ENCODE assay signal across 8 mouse cellular contexts in genomic region chr5:135251079-135251454, GRCm38 (mm10). TPM values are rescaled to one million over a fixed set of nuclear protein-coding genes. Genes with fewer than 3 reads are reported as not detected.
DNase-seq lines count a peak whose midpoint lies in the region; ATAC-seq lines count a peak whose summit lies in the region.

Fzd9 (minus strand) TSS chr5:135251230.

- H3K9me3 ChIP-seq in forebrain, embryonic 14.5 days (replicated peaks; ENCODE audit: control insufficient read depth, low read length): no peaks in the 10 kb centered on the region
- H3K9me3 ChIP-seq in liver, embryonic 13.5 days (replicated peaks): 0 out of 2 replicates have a peak, but pooled peaks cover 1% of the 10 kb centered on the region
- H3K9me3 ChIP-seq in stomach, embryonic 14.5 days (ENCODE audit: control insufficient read depth, low read depth, low read length): no peaks in the 10 kb centered on the region

- WGBS in forebrain, embryonic 14.5 days: under 1% methylated on average over 46 of the region's 51 CpGs
- under 1% methylated on average over 40 of the region's 51 CpGs for WGBS in liver, embryonic 13.5 days (ENCODE audit: insufficient replicate concordance)
- under 1% methylated on average over 50 of the region's 51 CpGs for WGBS in stomach, embryonic 14.5 days

- peak; percentile 56 for DNase-seq in c-Kit-positive CD71-negative TER-119-negative erythroid progenitor cells, embryonic 14.5 days (ENCODE audit: low read depth)
- peak; percentile 94 for DNase-seq in forebrain, embryonic 14.5 days (ENCODE audit: low spot score)
- DNase-seq in heart, postnatal 10 days: peak; percentile 88 to 90
- peak; percentile 76 to 93 for DNase-seq in kidney, postnatal 36 days
- DNase-seq in liver, embryonic 13.5 days: peak; percentile 75
- DNase-seq in neural tube, embryonic 10.5 days (ENCODE audit: extremely low spot score, low spot score): peak; percentile 90

- peak within 1 kb of the TSS; percentile 61 for H3K4me3 ChIP-seq in forebrain, embryonic 14.5 days (ENCODE audit: low read depth, low read length)
- H3K4me3 ChIP-seq in liver, embryonic 13.5 days (replicated peaks): peak within 1 kb of the TSS; percentile 63
- peak within 1 kb of the TSS; percentile 55 for H3K4me3 ChIP-seq in stomach, embryonic 14.5 days (ENCODE audit: low read depth, low read length)

- peaks cover 17% of the 10 kb centered on the region for H3K36me3 ChIP-seq in forebrain, embryonic 14.5 days (ENCODE audit: control insufficient read depth, insufficient read depth, low read length)
- peaks cover 14% of the 10 kb centered on the region for H3K36me3 ChIP-seq in liver, embryonic 13.5 days
- peaks cover 5% of the 10 kb centered on the region; the same call in 1 of the 2 replicates for H3K36me3 ChIP-seq in stomach, embryonic 14.5 days (ENCODE audit: control insufficient read depth, insufficient read depth, low read length)

- peak; percentile 63 for ATAC-seq in CD4-positive, CD25-positive, alpha-beta regulatory T cell, adult 4 months
- ATAC-seq in forebrain, embryonic 14.5 days: peak; percentile 79
- ATAC-seq in liver, embryonic 13.5 days (ENCODE audit: low read depth): peak; percentile 85
- peak; percentile 88 for ATAC-seq in stomach, embryonic 14.5 days (ENCODE audit: insufficient number of reproducible peaks, insufficient read depth, low FRiP score, low read depth)

- peak within 1 kb of the TSS; percentile 74 for H3K9ac ChIP-seq in forebrain, embryonic 14.5 days (ENCODE audit: low read length)
- H3K9ac ChIP-seq in liver, embryonic 13.5 days: peak within 1 kb of the TSS; percentile 57
- H3K9ac ChIP-seq in stomach, embryonic 14.5 days (replicated peaks; ENCODE audit: low read depth, low read length): 0 out of 2 replicates have a peak within 1 kb of the TSS, but pooled peaks have one; percentile 2

- H3K4me1 ChIP-seq in forebrain, embryonic 14.5 days (ENCODE audit: control insufficient read depth, insufficient read depth, low read length): peaks cover 14% of the 10 kb centered on the region
- H3K4me1 ChIP-seq in liver, embryonic 13.5 days (replicated peaks): peaks cover 18% of the 10 kb centered on the region
- H3K4me1 ChIP-seq in stomach, embryonic 14.5 days (ENCODE audit: control insufficient read depth, insufficient read depth, low read length): peaks cover 12% of the 10 kb centered on the region; the same call in 1 of the 2 replicates

- peak within 1 kb of the TSS; percentile 97 for H3K4me2 ChIP-seq in forebrain, embryonic 14.5 days (ENCODE audit: low read length)
- peak within 1 kb of the TSS; percentile 92 for H3K4me2 ChIP-seq in liver, embryonic 13.5 days
- peak within 1 kb of the TSS; percentile 100 for H3K4me2 ChIP-seq in stomach, embryonic 14.5 days (replicated peaks; ENCODE audit: low read depth, low read length)

- intact Hi-C loops in heart, postnatal 10 days (cut with DNase I): no loop called here

- H3K27me3 ChIP-seq in forebrain, embryonic 14.5 days (replicated peaks; ENCODE audit: control insufficient read depth, insufficient read depth, low read length): 0 out of 2 replicates have a peak, but pooled peaks cover 7% of the 10 kb centered on the region
- peaks cover 40% of the 10 kb centered on the region for H3K27me3 ChIP-seq in liver, embryonic 13.5 days
- H3K27me3 ChIP-seq in stomach, embryonic 14.5 days (ENCODE audit: control insufficient read depth, insufficient read depth, low read length): peaks cover 14% of the 10 kb centered on the region; the same call in 1 of the 2 replicates

- H3K27ac ChIP-seq in forebrain, embryonic 14.5 days (ENCODE audit: low read depth, low read length): peak within 1 kb of the TSS; percentile 44; the same call in 1 of the 2 replicates
- H3K27ac ChIP-seq in liver, embryonic 13.5 days: no peak within 1 kb of the TSS
- no peak within 1 kb of the TSS for H3K27ac ChIP-seq in stomach, embryonic 14.5 days (ENCODE audit: low read length)

RNA-seq across cellular contexts. Expression of gene Fzd9, which starts in this region (rescaled TPM):
- not detected for polyA plus RNA-seq in CD4-positive, CD25-positive, alpha-beta regulatory T cell, adult 4 months (2017; shearing (Covaris generic))
- polyA plus RNA-seq in forebrain, embryonic 14.5 days (2014; fragmentation: Nextera tagmentation; extraction: Ambion mirVana): 11.4 and 12.4 TPM in 2 replicates
- total RNA-seq in heart, postnatal 10 days (2021): under 1 TPM; 0.55 to 0.84 TPM
- 0.43 and 0.59 TPM in 2 replicates for polyA plus RNA-seq in liver, embryonic 13.5 days (2015; fragmentation: Nextera tagmentation; extraction: Ambion mirVana)
- 0.17 and 0.25 TPM in 2 replicates for polyA plus RNA-seq in stomach, embryonic 14.5 days (2014; fragmentation: Nextera tagmentation; extraction: Ambion mirVana)

Comparison
In these comparisons a context has a peak if more than half of its experiments do, and no peak if none do; other contexts are left out.
1. Peak in ATAC-seq in CD4-positive, CD25-positive, alpha-beta regulatory T cell, adult 4 months; RNA of the gene not detected or under 1 TPM.
2. Peak in DNase-seq in heart, postnatal 10 days; RNA of the gene not detected or under 1 TPM.
3. Peak in DNase-seq, ATAC-seq, H3K4me3 ChIP-seq, H3K9ac ChIP-seq and H3K4me2 ChIP-seq in liver, embryonic 13.5 days; RNA of the gene not detected or under 1 TPM.
4. Peak in ATAC-seq, H3K4me3 ChIP-seq, H3K9ac ChIP-seq and H3K4me2 ChIP-seq in stomach, embryonic 14.5 days; RNA of the gene not detected or under 1 TPM.
5. H3K9ac ChIP-seq: peak in every context shown above with its lines; median percentile 74 in forebrain, embryonic 14.5 days; 57 in liver, embryonic 13.5 days; 2 in stomach, embryonic 14.5 days.